Mouse (Mus musculus): ENCODE measurements around the gene Aifm2. TPM values are rescaled to one million over a fixed set of nuclear protein-coding genes. Genes with fewer than 3 reads are reported as not detected.
A peak's percentile ranks its signal among the peaks of the same experiment; 100 is the strongest.

Gene Aifm2
- polyA plus RNA-seq, 1 experiment, result 20.2 TPM

DNA sequence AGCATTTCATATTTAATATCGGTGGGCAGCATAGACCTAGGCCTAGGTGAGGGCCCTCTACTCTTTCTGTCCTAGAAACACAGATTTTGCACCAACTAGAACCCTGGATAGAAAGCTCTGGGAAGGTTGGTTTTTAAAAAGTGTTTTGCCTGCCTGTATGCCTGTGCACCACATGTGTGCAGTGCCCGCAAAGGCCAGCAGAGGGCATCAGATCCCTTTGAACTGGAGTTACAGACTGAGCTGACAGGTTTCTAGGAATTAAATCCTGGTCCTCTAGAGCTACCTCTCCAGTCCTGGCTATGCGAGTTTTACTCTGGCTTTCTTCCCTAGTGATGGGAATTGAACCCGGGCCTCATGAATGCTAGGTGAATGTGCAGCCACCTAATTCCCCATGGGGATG, 30.1 kb downstream of the Aifm2 start:
- Histone ChIP-seq H3K4me2 (ENCODE audit: low read depth) (no peak overlapping the region), H3K36me3 (ENCODE audit: control insufficient read depth, insufficient read depth) (no peaks in the 10 kb centered on the region), H3ac (ENCODE audit: control insufficient read depth, insufficient read length) (no peak overlapping the region), H3K79me2 (ENCODE audit: control insufficient read depth, insufficient read depth) (no peaks in the 10 kb centered on the region), H3K27me3 (ENCODE audit: control insufficient read depth, insufficient read depth, insufficient read length) (no peaks in the 10 kb centered on the region), H3K4me3 (no peak overlapping the region)
- no peak for TF ChIP-seq USF1 (IDR thresholded peaks at IDR 0.05; ENCODE audit: low read depth)
- no peak for TF ChIP-seq MYOG (IDR thresholded peaks at IDR 0.05; ENCODE audit: control insufficient read depth in 1 of 3, insufficient read depth in 1 of 3, insufficient read length in 2 of 3, low read depth in 2 of 3)
- no peak for TF ChIP-seq REST (IDR thresholded peaks at IDR 0.05; ENCODE audit: insufficient read depth, insufficient read length)
- TF ChIP-seq POLR2AphosphoS2 (IDR thresholded peaks at IDR 0.05; ENCODE audit: insufficient read length, low read depth), result no peak
- TF ChIP-seq POLR2A (IDR thresholded peaks at IDR 0.05; ENCODE audit: insufficient read length, low read depth), result no peak
- TF ChIP-seq E2F4 (IDR thresholded peaks at IDR 0.05; ENCODE audit: insufficient read depth), result no peak
- TF ChIP-seq MAX (IDR thresholded peaks at IDR 0.05; ENCODE audit: low read depth), result no peak
- TF ChIP-seq SRF (IDR thresholded peaks at IDR 0.05; ENCODE audit: control insufficient read depth, insufficient read length, low read depth), result no peak
- no peak for TF ChIP-seq CEBPB (IDR thresholded peaks at IDR 0.05; ENCODE audit: insufficient read depth, poor library complexity, severe bottlenecking)
- TF ChIP-seq TCF12 (IDR thresholded peaks at IDR 0.05; ENCODE audit: insufficient read depth, poor library complexity, severe bottlenecking), result no peak
- TF ChIP-seq MYOD1 (IDR thresholded peaks at IDR 0.05; ENCODE audit: control insufficient read depth in 1 of 3, insufficient read length in 2 of 3, low read depth in 2 of 3), result no peak
- TF ChIP-seq TCF3 (IDR thresholded peaks at IDR 0.05; ENCODE audit: insufficient read length, low read depth), result no peak

GRCm38 (mm10) chr10:61747302-61747701, 32.2 kb downstream of the Aifm2 start:
- TF ChIP-seq MYOG (IDR thresholded peaks at IDR 0.05; ENCODE audit: control insufficient read depth in 1 of 3, insufficient read depth in 1 of 3, insufficient read length in 2 of 3, low read depth in 2 of 3), result peak; percentile 23 to 97 (median 97)
- peak; percentile 39 for TF ChIP-seq TCF12 (IDR thresholded peaks at IDR 0.05; ENCODE audit: insufficient read depth, poor library complexity, severe bottlenecking)
- TF ChIP-seq USF1 (IDR thresholded peaks at IDR 0.05; ENCODE audit: low read depth), result no peak
- peak; percentile 97 for TF ChIP-seq TCF3 (IDR thresholded peaks at IDR 0.05; ENCODE audit: insufficient read length, low read depth)
- TF ChIP-seq MYOD1 (IDR thresholded peaks at IDR 0.05; ENCODE audit: control insufficient read depth in 1 of 3, insufficient read length in 2 of 3, low read depth in 2 of 3), result peak in 2 of 3 experiments; percentile 91 to 97
- Histone ChIP-seq H3K4me2 (ENCODE audit: low read depth) (no peak overlapping the region), H3ac (ENCODE audit: control insufficient read depth, insufficient read length) (no peak overlapping the region), H3K4me3 (no peak overlapping the region), H3K36me3 (ENCODE audit: control insufficient read depth, insufficient read depth) (no peaks in the 10 kb centered on the region), H3K79me2 (ENCODE audit: control insufficient read depth, insufficient read depth) (no peaks in the 10 kb centered on the region), H3K27me3 (ENCODE audit: control insufficient read depth, insufficient read depth, insufficient read length) (no peaks in the 10 kb centered on the region)

GRCm38 (mm10) chr10:61750014-61750413, 35.0 kb downstream of the Aifm2 start:
- Histone ChIP-seq H3K79me2 (ENCODE audit: control insufficient read depth, insufficient read depth) (no peaks in the 10 kb centered on the region), H3K4me2 (ENCODE audit: low read depth) (no peak overlapping the region), H3K36me3 (ENCODE audit: control insufficient read depth, insufficient read depth) (no peaks in the 10 kb centered on the region), H3K27me3 (ENCODE audit: control insufficient read depth, insufficient read depth, insufficient read length) (no peaks in the 10 kb centered on the region), H3ac (ENCODE audit: control insufficient read depth, insufficient read length) (no peak overlapping the region), H3K4me3 (no peak overlapping the region)
- no peak for TF ChIP-seq CEBPB (IDR thresholded peaks at IDR 0.05; ENCODE audit: insufficient read depth, poor library complexity, severe bottlenecking)

- TF ChIP-seq E2F4 (IDR thresholded peaks at IDR 0.05; ENCODE audit: insufficient read depth), result no peak
- TF ChIP-seq REST (IDR thresholded peaks at IDR 0.05; ENCODE audit: insufficient read depth, insufficient read length), result no peak
- TF ChIP-seq MYOG (IDR thresholded peaks at IDR 0.05; ENCODE audit: control insufficient read depth in 1 of 3, insufficient read depth in 1 of 3, insufficient read length in 2 of 3, low read depth in 2 of 3), result no peak
- TF ChIP-seq MYOD1 (IDR thresholded peaks at IDR 0.05; ENCODE audit: control insufficient read depth in 1 of 3, insufficient read length in 2 of 3, low read depth in 2 of 3), result no peak
- no peak for TF ChIP-seq POLR2AphosphoS2 (IDR thresholded peaks at IDR 0.05; ENCODE audit: insufficient read length, low read depth)
- TF ChIP-seq POLR2A (IDR thresholded peaks at IDR 0.05; ENCODE audit: insufficient read length, low read depth), result no peak
- no peak overlapping the region for H3K4me2 ChIP-seq (ENCODE audit: low read depth)
- no peaks in the 10 kb centered on the region for H3K27me3 ChIP-seq (ENCODE audit: control insufficient read depth, insufficient read depth, insufficient read length)
- H3K36me3 ChIP-seq (ENCODE audit: control insufficient read depth, insufficient read depth), result no peaks in the 10 kb centered on the region
- no peak overlapping the region for H3K4me3 ChIP-seq
- no peak overlapping the region for H3ac ChIP-seq (ENCODE audit: control insufficient read depth, insufficient read length)
- H3K79me2 ChIP-seq (ENCODE audit: control insufficient read depth, insufficient read depth), result no peaks in the 10 kb centered on the region
Measured at GRCm38 (mm10) chr10:61751534-61752219, 36.6 kb downstream of the Aifm2 start.

DNA sequence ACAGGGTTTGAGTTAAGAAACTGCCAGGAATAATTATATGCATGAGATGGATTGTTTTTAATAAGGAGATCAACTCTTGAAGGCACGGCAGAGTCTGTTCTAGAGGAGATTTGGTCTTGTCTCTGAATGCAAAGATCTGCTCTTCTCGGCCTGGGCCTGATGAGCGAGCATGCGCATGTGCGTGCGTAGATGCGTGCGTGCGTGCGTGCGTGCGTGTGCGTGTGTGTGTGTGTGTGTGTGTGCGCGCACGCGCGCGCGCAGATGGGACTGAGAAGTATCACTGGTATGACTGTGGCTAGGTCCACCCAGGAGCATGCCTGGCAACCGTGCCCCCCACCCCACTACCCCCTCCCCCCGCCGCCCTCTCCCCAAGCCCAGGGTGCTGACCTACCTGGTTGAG, 38.0 kb downstream of the Aifm2 start:
- no peak overlapping the region for H3K4me3 ChIP-seq
- no peak for TF ChIP-seq SRF (IDR thresholded peaks at IDR 0.05; ENCODE audit: control insufficient read depth, insufficient read length, low read depth)
- no peaks in the 10 kb centered on the region for H3K27me3 ChIP-seq (ENCODE audit: control insufficient read depth, insufficient read depth, insufficient read length)
- H3K36me3 ChIP-seq (ENCODE audit: control insufficient read depth, insufficient read depth), result no peaks in the 10 kb centered on the region
- H3ac ChIP-seq (ENCODE audit: control insufficient read depth, insufficient read length), result no peak overlapping the region
- no peaks in the 10 kb centered on the region for H3K79me2 ChIP-seq (ENCODE audit: control insufficient read depth, insufficient read depth)
- no peak overlapping the region for H3K4me2 ChIP-seq (ENCODE audit: low read depth)
